Mouse (Mus musculus): ENCODE data around the gene 1700057G04Rik. TPM values are rescaled to one million over a fixed set of nuclear protein-coding genes. Genes with fewer than 3 reads are reported as not detected.

Gene 1700057G04Rik
- total and polyA plus RNA-seq, 3 experiments: 0.19 TPM; not detected in 2

GRCm38 (mm10) chr9:92289675-92290074 is 19.5 kb upstream of the 1700057G04Rik start (continued):
- no peak for TF ChIP-seq GABPA (IDR thresholded peaks at IDR 0.05; ENCODE audit: low read depth, low read length)
- no peak for TF ChIP-seq CTCF (IDR thresholded peaks at IDR 0.05 in 2 of 3, conservative IDR thresholded peaks at IDR 0.05 in 1 of 3; ENCODE audit: control insufficient read depth in 1 of 3, insufficient read depth in 1 of 3, low read depth in 2 of 3, low read length in 3 of 3, poor library complexity in 1 of 3, severe bottlenecking in 1 of 3)
- no peak for TF ChIP-seq POLR2A (IDR thresholded peaks at IDR 0.05; ENCODE audit: control insufficient read depth in 1 of 2, insufficient read depth in 1 of 2, low read depth in 1 of 2, low read length in 2 of 2, poor library complexity in 1 of 2)
- no peak for TF ChIP-seq ZKSCAN1 (IDR thresholded peaks at IDR 0.05; ENCODE audit: low read depth, low read length)
- no peak for TF ChIP-seq ZMIZ1 (IDR thresholded peaks at IDR 0.05; ENCODE audit: low read depth, low read length)
- no peak for TF ChIP-seq TBP (IDR thresholded peaks at IDR 0.05; ENCODE audit: low read depth, low read length)
- peak; percentile 66; the same call in 1 of the 2 replicates for TF ChIP-seq MYB (IDR thresholded peaks at IDR 0.05; ENCODE audit: low read depth, low read length)
- no peak for TF ChIP-seq RAD21 (IDR thresholded peaks at IDR 0.05; ENCODE audit: low read depth, low read length)
- TF ChIP-seq JUND (IDR thresholded peaks at IDR 0.05; ENCODE audit: low read depth, low read length): peak; percentile 55; the same call in 1 of the 2 replicates
- peak; percentile 94 for TF ChIP-seq GATA1 (IDR thresholded peaks at IDR 0.05; ENCODE audit: low read depth, low read length)
- no peak for TF ChIP-seq MAFK (IDR thresholded peaks at IDR 0.05; ENCODE audit: borderline replicate concordance, low read depth, low read length)
- no peak for TF ChIP-seq MAZ (IDR thresholded peaks at IDR 0.05; ENCODE audit: low read depth, low read length)
- peak; percentile 91 for TF ChIP-seq TAL1 (IDR thresholded peaks at IDR 0.05; ENCODE audit: low read length)
- TF ChIP-seq BHLHE40 (IDR thresholded peaks at IDR 0.05; ENCODE audit: borderline replicate concordance, low read depth, low read length): no peak
- TF ChIP-seq UBTF (IDR thresholded peaks at IDR 0.05; ENCODE audit: borderline replicate concordance, insufficient read depth, low read depth, low read length): no peak
- no peak for TF ChIP-seq E2F4 (IDR thresholded peaks at IDR 0.05; ENCODE audit: borderline replicate concordance, low read depth, low read length)
- TF ChIP-seq TCF12 (IDR thresholded peaks at IDR 0.05; ENCODE audit: low read depth, low read length): peak; percentile 93
- peak; percentile 96 for TF ChIP-seq EP300 (IDR thresholded peaks at IDR 0.05; ENCODE audit: low read depth in 1 of 2, low read length in 2 of 2)
- no peak for TF ChIP-seq ZNF384 (IDR thresholded peaks at IDR 0.05; ENCODE audit: low read depth, low read length)

GRCm38 (mm10) chr9:92292169-92292568 is 17.0 kb upstream of the 1700057G04Rik start:
- peaks cover 27 to 31% of the 10 kb centered on the region in 2 experiments for H3K4me1 ChIP-seq (ENCODE audit: control insufficient read depth in 1 of 2, insufficient read depth in 2 of 2, low read length in 2 of 2)
- DNase-seq (ENCODE audit: low read depth, low spot score): no peak
- H3K36me3 ChIP-seq (ENCODE audit: control insufficient read depth in 1 of 2, insufficient read depth in 2 of 2, low read length in 2 of 2): peaks cover 0 to 33% of the 10 kb centered on the region in 2 experiments; a peak in 2 of 4 replicates
- H3K27ac ChIP-seq (ENCODE audit: control insufficient read depth, low read depth, low read length): no peak overlapping the region
- H3K27me3 ChIP-seq (ENCODE audit: control insufficient read depth in 1 of 2, insufficient read depth in 2 of 2, low read length in 2 of 2): no peaks in the 10 kb centered on the region
- H3K4me3 ChIP-seq (ENCODE audit: control insufficient read depth in 1 of 2, insufficient read depth in 1 of 2, low read depth in 2 of 2, low read length in 2 of 2): no peak overlapping the region
- H3K79me2 ChIP-seq (ENCODE audit: control insufficient read depth, insufficient read depth, low read length, poor library complexity): no peaks in the 10 kb centered on the region
- TF ChIP-seq USF1 (IDR thresholded peaks at IDR 0.05; ENCODE audit: low read depth, low read length) (no peak), MXI1 (IDR thresholded peaks at IDR 0.05; ENCODE audit: low read depth, low read length) (no peak), E2F4 (IDR thresholded peaks at IDR 0.05; ENCODE audit: borderline replicate concordance, low read depth, low read length) (no peak), ZKSCAN1 (IDR thresholded peaks at IDR 0.05; ENCODE audit: low read depth, low read length) (no peak), CHD2 (IDR thresholded peaks at IDR 0.05; ENCODE audit: low read length) (no peak), HCFC1 (IDR thresholded peaks at IDR 0.05; ENCODE audit: low read depth, low read length) (no peak), RAD21 (IDR thresholded peaks at IDR 0.05; ENCODE audit: low read depth, low read length) (no peak), UBTF (IDR thresholded peaks at IDR 0.05; ENCODE audit: borderline replicate concordance, insufficient read depth, low read depth, low read length) (no peak), MYC (IDR thresholded peaks at IDR 0.05; ENCODE audit: low read depth, low read length) (no peak), MEF2A (IDR thresholded peaks at IDR 0.05; ENCODE audit: extremely low read depth, insufficient replicate concordance, low read depth, low read length, poor library complexity, severe bottlenecking) (no peak), POLR2AphosphoS2 (IDR thresholded peaks at IDR 0.05; ENCODE audit: low read length) (no peak), SMC3 (IDR thresholded peaks at IDR 0.05; ENCODE audit: low read depth, low read length) (no peak), NELFE (IDR thresholded peaks at IDR 0.05; ENCODE audit: low read depth, low read length) (no peak), GABPA (IDR thresholded peaks at IDR 0.05; ENCODE audit: low read depth, low read length) (no peak)
- H3K9me3 ChIP-seq (replicated peaks; ENCODE audit: insufficient read depth, low read length): no peaks in the 10 kb centered on the region
- H3K9ac ChIP-seq (ENCODE audit: control insufficient read depth, low read depth, low read length, poor library complexity, severe bottlenecking): no peak overlapping the region
